Mouse (Mus musculus) liver, adult (tissue): ENCODE measurements around the gene Gabra3.

ENCODE experiments used
- GATA4 ChIP-seq: IDR thresholded peaks from 2 replicates; pipeline ENCODE4 v1.6.1; 2014; ENCODE audit warnings: mild to moderate bottlenecking, low read length; ENCODE audit not compliant: insufficient replicate concordance

Gabra3 gene

DNA sequence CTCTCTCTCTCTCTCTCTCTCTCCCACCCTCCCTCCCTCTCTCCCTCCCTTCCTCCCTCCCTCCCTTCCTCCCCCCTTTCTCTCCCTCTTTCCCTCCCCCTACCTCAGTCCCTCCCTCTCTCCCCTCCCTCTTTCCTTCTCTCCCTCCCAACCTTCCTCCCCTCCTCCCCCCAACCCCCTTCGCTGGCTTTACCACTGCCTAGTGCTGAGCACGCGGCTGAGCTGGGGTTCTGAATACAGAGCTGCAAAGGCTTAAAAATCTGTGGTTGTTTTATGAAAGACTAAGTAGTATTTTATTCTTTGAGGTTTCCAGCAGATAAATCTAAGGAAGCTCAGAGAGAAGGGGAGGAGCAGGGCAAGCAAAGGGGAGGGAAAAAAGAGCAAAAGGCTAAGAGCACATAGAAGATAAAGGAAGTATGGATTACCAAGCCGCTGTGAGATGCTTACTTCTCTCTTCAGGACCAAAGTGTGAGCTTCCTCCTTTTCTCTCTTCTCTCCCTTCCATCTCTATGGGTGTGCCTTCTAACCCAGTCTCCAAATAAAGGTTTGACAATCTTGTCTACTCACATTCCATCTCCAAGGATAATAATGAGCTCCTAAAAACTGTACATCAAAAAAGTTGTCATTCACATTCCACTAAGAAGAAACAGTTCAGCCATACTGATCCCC is at the start of gene Gabra3:
Gene Gabra3 (minus strand): TSS at position 619 of the 669 bp plus-strand sequence.
- TF ChIP-seq GATA4 = no peak

DNA sequence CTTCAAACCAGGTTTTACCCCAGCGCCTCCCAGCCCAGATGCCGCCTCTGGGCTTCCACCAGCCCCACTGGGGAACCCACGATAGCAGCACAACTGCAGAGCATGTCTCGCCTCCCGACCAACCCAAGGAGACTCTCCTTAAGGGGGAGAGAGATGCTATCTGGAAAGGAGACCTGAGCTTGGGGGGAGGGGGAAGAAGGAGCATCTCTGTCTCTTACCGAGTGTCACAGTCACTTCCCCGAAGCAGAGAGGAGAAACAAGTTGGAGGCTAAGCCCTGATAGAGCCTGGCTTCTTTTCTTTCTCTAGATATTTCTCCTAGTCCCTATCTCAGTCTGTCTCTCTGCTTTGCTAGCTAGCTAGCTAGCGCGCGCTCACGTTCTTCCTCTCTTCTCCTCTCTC is 859 bp downstream of the Gabra3 start:
- no peak for TF ChIP-seq GATA4

- no peak for TF ChIP-seq GATA4
These were observed 1.3 kb downstream of the Gabra3 start for GRCm38 (mm10) chrX:72655381-72655780.

DNA sequence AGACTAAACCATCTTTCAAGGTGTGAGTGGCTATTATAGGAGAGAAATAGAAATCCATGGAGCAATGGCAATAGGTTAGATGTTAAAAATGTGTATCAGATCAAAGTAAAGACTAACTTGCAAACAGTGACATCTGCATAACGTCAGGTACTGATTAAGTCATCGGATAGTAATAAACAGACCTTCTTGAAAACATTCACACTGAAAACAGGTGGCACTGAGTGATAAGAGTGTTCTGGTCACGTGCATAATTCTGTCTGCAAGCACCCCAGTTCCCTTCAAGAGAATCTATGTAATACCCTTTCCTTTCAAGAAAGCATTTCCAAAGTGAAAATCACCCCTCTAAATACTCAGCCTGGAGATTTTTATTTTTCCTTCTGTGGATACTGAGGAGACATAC is 6.0 kb downstream of the Gabra3 start:
- TF ChIP-seq GATA4 = no peak

- no peak for TF ChIP-seq GATA4
These were observed 12.0 kb downstream of the Gabra3 start for GRCm38 (mm10) chrX:72644691-72645090.

GRCm38 (mm10) chrX:72497284-72497683 is 159.4 kb downstream of the Gabra3 start:
- TF ChIP-seq GATA4 = no peak

DNA sequence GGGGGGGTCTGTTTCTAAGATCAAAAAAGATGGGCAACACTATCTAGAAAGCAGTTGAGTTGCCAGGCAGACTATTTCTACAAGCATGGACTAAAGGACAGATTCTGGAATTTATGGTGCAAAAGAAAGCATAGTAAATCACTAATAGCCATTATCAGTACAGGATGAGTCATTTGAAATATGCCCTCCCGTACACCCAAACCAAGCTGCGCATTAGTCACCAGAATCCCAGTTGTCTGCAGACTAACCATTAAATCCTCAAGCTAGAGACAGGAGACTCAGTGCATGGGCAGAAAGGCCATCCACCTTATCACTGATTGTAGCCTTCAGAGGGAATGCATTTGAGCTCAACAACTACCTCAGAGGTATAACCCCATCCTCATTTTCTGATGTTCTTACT is 166.8 kb downstream of the Gabra3 start:
- TF ChIP-seq GATA4 = no peak

- no peak for TF ChIP-seq GATA4
These were observed 269.9 kb downstream of the Gabra3 start, which contains the start of gene Magea10 for GRCm38 (mm10) chrX:72386758-72387157. TSS of gene Magea10 (minus strand) at chrX:72386858.
